Mouse (Mus musculus) liver, embryonic 15.5 days (tissue): ENCODE data around the gene Ly6g5c. TPM values are rescaled to one million over a fixed set of nuclear protein-coding genes. Genes with fewer than 3 reads are reported as not detected.

Experiments used
- ATAC-seq: fragments of 200-750 bp; cut with Nextera tagmentation; 2 replicates; pipeline ENCODE4 v1.8.0; 2017; ENCODE audit warnings: moderate number of reproducible peaks, mild to moderate bottlenecking, moderate library complexity; ENCODE audit not compliant: insufficient read depth
- H3K27ac ChIP-seq: fragments of 300-500 bp; sonication (generic); replicated peaks from 2 replicates; pipeline ENCODE4 v1.5.1; 2015; ENCODE audit warnings: mild to moderate bottlenecking, inconsistent platforms
- H3K27me3 ChIP-seq: fragments of 300-500 bp; sonication (generic); 2 replicates; pipeline ENCODE4 v1.6.1; 2015; ENCODE audit warnings: mild to moderate bottlenecking, inconsistent platforms
- H3K36me3 ChIP-seq: fragments of 300-500 bp; sonication (generic); replicated peaks from 2 replicates; pipeline ENCODE4 v1.6.1; 2015; ENCODE audit warnings: moderate library complexity, mild to moderate bottlenecking, inconsistent platforms
- H3K4me1 ChIP-seq: fragments of 300-500 bp; sonication (generic); replicated peaks from 2 replicates; pipeline ENCODE4 v1.6.1; 2015; ENCODE audit warnings: inconsistent platforms
- H3K4me2 ChIP-seq: fragments of 300-500 bp; sonication (generic); 2 replicates; pipeline ENCODE4 v1.6.1; 2015; ENCODE audit warnings: moderate library complexity, mild to moderate bottlenecking, inconsistent platforms
- H3K4me3 ChIP-seq: fragments of 300-500 bp; sonication (generic); replicated peaks from 2 replicates; pipeline ENCODE4 v1.5.1; 2015; ENCODE audit warnings: mild to moderate bottlenecking, inconsistent platforms
- H3K9ac ChIP-seq: fragments of 300-500 bp; sonication (generic); 2 replicates; pipeline ENCODE4 v1.6.1; 2015; ENCODE audit warnings: moderate library complexity, mild to moderate bottlenecking, inconsistent platforms
- H3K9me3 ChIP-seq: fragments of 300-500 bp; sonication (generic); replicated peaks from 2 replicates; pipeline ENCODE4 v1.6.1; 2016; ENCODE audit warnings: inconsistent platforms
- WGBS: fragments of 180-500 bp; shearing (Covaris S2); methylation state at CpG from one replicate; pipeline ENCODE4 v1.1.7; 2015; ENCODE audit warnings: mixed read lengths; ENCODE audit not compliant: insufficient replicate concordance; 5-methylcytosine and 5-hydroxymethylcytosine counted together
- polyA plus RNA-seq: library from polyadenylated mRNA; unstranded; fragments of >200 nt; fragmentation: Nextera tagmentation; extraction: Ambion mirVana; gene quantifications from 2 replicates; pipeline ENCODE4 v1.2.1, GENCODE M21; 2015

The Ly6g5c gene
- polyA plus RNA-seq, 1 experiment from 2014 or later = not detected

DNA sequence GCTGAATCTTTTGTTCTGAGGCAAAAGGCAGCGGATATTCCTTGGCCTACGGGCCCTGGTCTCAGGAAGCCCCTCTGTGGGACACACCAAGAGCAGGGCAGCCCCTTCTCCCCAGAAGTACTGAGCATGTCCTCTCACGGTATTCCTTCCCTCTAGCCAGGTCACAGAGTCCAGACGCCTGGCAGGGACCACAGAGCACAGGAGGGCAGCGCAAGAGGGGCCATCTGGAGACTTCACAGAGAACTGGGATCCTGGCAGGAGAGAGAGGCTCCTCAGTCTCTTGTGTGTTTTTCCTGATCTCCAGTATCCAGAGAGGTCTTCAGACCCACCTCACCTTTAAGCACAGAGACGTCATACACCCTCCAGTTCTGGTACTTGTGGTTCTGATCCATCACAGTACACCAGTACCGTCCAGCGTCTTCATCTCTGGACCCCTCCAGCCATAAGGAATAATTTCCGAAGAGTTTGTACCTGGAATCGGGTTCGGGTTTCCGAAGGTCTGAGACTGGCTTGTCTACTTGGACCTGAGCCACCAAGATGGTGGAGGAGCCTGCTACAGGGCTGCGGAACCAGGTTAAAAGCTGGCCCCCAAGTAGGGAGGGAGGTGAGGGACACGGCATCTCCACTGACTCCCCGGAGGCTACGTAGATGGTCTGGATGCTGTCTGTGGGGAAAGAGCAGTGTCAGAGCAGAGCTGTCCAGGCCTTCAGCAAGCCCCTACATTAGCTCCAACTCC is 25.1 kb upstream of the Ly6g5c start:
- Histone ChIP-seq H3K4me2 (no peak overlapping the region), H3K4me1 (peaks cover 42% of the 10 kb centered on the region), H3K27ac (no peak overlapping the region), H3K27me3 (peaks cover 5% of the 10 kb centered on the region), H3K4me3 (no peak overlapping the region), H3K36me3 (no peaks in the 10 kb centered on the region), H3K9ac (no peak overlapping the region), H3K9me3 (no peaks in the 10 kb centered on the region)
- no peak for ATAC-seq
- WGBS = 81% methylated on average over 16 of the region's 16 CpGs

DNA sequence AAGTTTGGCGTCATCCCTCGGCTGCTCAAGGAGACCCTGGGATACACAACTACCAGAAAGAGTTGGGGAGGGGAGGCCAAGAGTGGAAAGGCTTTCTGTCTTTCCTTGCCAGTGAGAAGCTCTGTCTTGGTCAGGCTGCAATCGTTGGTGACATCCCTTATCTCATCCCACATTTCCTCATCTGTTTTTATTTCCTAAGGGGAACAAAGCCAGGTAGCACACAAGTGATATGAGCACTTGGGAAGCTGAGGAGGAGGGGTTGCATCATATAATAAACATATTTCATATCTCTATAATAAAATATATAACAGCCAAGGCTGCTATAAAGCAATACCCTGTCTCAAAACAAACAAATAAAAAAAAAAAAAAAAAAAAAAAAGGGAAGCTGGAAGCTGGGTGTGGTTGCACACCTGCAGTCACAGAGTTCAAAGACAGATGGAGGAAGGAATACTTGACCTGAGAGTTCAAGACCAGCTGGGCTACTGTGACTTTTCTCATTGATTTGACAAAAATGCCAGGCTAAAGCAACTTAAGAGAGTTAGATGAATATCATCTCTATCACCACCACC is 24.1 kb upstream of the Ly6g5c start:
- Histone ChIP-seq H3K4me3 (no peak overlapping the region), H3K9me3 (no peaks in the 10 kb centered on the region), H3K4me2 (no peak overlapping the region), H3K27me3 (no peaks in the 10 kb centered on the region), H3K27ac (no peak overlapping the region), H3K36me3 (no peaks in the 10 kb centered on the region), H3K9ac (no peak overlapping the region), H3K4me1 (peaks cover 40% of the 10 kb centered on the region)
- 39% methylated on average over 3 of the region's 3 CpGs for WGBS
- ATAC-seq = no peak

DNA sequence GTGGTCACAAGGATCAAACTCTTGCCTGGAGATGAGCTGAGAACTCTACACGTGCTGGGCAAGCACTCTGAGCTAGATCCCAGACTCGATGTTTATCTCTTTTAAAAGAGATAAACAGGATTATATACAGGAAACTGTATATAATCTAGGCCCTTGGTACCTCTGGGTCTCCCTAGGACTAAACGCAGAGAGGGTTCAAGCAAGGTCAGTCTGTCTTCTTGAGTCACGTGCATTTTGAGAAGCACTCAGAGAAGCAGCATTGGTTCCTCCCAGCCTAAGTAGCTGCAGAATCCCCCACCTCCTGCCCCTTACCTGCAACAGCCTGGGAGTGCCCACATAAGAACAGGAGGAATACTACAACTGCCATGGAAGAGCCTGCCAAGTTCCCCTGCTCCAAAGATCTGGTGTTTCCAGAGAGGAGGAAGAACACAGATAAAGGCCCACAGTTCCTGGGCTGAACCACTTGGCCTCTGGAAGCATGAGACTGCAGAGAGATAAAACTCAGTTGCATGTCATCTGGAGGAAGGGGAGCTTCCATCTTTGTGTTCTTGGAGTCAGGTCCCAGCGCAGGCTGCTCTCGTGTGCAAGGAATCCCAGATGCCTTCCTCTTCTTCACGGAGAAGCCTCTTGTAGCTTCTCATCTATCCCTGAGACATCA is 22.7 kb upstream of the Ly6g5c start, which contains the start of gene Ly6g6f:
Gene Ly6g6f (minus strand): TSS at position 403 of the 658 bp plus-strand sequence.
- H3K27ac ChIP-seq = no peak within 1 kb of the TSS
- H3K9me3 ChIP-seq = no peaks in the 10 kb centered on the region
- no peaks in the 10 kb centered on the region for H3K36me3 ChIP-seq
- no peak for ATAC-seq
- H3K27me3 ChIP-seq = no peaks in the 10 kb centered on the region
- peaks cover 34% of the 10 kb centered on the region for H3K4me1 ChIP-seq
- no peak within 1 kb of the TSS for H3K4me3 ChIP-seq
- no peak within 1 kb of the TSS for H3K9ac ChIP-seq
- no peak within 1 kb of the TSS for H3K4me2 ChIP-seq
- 40% methylated on average over 7 of the region's 7 CpGs for WGBS

DNA sequence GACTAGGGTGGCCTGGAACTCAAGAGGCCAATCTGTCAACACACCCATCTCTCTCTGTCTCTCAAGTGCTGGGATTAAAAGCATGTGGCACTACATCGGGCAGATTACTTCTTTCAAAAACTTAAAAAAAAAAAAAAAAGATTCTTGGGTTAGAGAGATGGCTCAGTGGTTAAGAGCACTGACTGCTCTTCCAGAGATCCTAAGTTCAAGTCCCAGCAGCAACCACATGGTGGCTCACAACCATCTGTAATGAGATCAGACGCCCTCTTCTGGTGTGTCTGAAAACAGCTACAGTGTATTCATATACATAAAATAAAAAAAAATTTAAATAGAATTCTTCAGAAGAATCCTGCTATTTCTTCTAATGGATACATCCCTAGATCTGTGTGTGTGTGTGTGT is 19.9 kb upstream of the Ly6g5c start:
- no peak for ATAC-seq
- no peak overlapping the region for H3K4me3 ChIP-seq
- no peak overlapping the region for H3K4me2 ChIP-seq
- WGBS = 34% methylated on average over 2 of the region's 2 CpGs
- no peaks in the 10 kb centered on the region for H3K9me3 ChIP-seq
- H3K9ac ChIP-seq = no peak overlapping the region
- H3K4me1 ChIP-seq = peaks cover 48% of the 10 kb centered on the region
- H3K36me3 ChIP-seq = peaks cover 26% of the 10 kb centered on the region
- H3K27ac ChIP-seq = no peak overlapping the region
- no peaks in the 10 kb centered on the region for H3K27me3 ChIP-seq

DNA sequence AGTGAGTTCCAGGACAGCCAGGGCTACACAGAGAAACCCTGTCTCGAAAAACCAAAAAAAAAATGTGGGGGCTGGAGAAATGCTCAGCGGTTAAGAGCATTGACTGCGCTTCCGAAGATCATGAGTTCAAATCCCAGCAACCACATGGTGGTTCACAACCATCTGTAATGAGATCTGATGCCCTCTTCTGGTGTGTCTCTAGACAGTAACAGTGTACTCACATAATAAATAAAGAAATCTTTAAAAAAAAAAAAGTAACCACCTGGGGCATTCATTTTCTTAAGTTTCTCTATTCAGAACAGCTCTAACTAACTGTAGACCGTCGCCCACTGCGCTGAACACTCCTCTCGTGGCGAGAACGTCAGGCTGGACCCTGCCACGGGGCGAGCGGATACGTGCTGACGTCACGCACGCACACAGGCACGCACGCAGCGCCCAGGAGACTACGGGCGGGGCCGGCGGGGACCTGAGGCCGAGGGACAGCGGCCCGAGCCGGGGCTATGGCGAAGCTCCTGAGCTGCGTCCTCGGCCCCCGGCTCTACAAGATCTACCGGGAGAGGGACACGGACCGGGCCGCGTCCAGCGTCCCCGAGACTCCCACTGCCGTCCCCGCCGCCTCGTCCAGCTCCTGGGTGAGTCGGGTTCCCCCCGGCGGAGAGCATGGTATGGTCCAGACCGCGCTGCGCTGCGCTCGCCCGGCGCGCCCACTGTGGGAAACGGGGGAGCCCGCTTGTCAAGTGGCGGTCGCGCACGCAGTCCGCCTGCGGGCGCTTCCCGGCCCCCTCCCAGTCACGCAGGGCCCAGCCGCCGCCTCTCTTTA is 19.0 kb upstream of the Ly6g5c start, which contains the start of gene Abhd16a:
Gene Abhd16a (plus strand): TSS at position 439 of the 820 bp plus-strand sequence.
- Histone ChIP-seq H3K4me3 (peak within 1 kb of the TSS; percentile 79), H3K4me2 (peak within 1 kb of the TSS; percentile 83), H3K27me3 (no peaks in the 10 kb centered on the region), H3K27ac (peak within 1 kb of the TSS; percentile 97), H3K9me3 (no peaks in the 10 kb centered on the region), H3K4me1 (peaks cover 48% of the 10 kb centered on the region), H3K9ac (peak within 1 kb of the TSS; percentile 92), H3K36me3 (peaks cover 35% of the 10 kb centered on the region)
- WGBS = 2% methylated on average over 67 of the region's 67 CpGs
- ATAC-seq = peak; percentile 97

DNA sequence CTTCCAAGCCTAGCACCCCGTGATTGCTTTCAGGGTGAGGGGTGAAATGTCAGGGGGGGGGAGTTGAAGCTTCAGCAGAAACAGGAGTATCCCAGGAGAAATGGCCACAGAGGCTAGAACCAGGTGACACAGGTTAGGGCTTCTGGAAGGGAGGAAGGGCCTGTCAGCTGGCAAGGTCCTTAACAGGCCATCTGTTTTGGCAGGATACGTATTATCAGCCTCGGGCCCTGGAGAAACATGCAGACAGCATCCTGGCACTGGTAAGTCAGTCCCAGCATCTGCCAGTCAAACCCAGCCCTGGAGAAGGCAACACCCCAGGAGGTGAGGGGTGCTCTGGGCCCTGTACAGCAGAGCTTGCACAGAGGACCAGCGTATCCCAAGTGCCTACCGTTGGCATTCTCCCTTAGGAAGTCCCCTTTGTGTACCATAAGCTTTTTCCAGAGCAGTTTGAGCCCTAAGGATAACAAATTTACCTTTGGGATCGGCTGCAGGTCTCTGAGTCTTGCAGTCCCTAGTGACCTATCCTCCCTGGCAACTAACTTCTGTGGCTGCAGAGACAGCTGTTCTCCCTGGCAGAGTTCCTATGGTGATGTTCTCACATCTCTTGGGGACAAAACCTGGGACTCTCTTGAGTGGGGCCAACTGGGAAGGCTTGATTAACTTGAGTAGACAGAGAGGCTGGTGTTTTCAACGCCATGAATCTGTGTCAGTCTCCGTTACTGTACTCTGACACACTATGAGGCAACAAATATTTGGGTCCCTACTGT is 17.7 kb upstream of the Ly6g5c start:
- H3K4me2 ChIP-seq = peak overlapping the region; percentile 83
- peaks cover 48% of the 10 kb centered on the region for H3K36me3 ChIP-seq
- no peaks in the 10 kb centered on the region for H3K9me3 ChIP-seq
- H3K4me3 ChIP-seq = peak overlapping the region; percentile 79
- WGBS = 54% methylated on average over 8 of the region's 8 CpGs
- H3K27ac ChIP-seq = peak overlapping the region; percentile 97
- peak overlapping the region; percentile 92 for H3K9ac ChIP-seq
- H3K27me3 ChIP-seq = no peaks in the 10 kb centered on the region
- peaks cover 45% of the 10 kb centered on the region for H3K4me1 ChIP-seq
- peak; percentile 43 for ATAC-seq

DNA sequence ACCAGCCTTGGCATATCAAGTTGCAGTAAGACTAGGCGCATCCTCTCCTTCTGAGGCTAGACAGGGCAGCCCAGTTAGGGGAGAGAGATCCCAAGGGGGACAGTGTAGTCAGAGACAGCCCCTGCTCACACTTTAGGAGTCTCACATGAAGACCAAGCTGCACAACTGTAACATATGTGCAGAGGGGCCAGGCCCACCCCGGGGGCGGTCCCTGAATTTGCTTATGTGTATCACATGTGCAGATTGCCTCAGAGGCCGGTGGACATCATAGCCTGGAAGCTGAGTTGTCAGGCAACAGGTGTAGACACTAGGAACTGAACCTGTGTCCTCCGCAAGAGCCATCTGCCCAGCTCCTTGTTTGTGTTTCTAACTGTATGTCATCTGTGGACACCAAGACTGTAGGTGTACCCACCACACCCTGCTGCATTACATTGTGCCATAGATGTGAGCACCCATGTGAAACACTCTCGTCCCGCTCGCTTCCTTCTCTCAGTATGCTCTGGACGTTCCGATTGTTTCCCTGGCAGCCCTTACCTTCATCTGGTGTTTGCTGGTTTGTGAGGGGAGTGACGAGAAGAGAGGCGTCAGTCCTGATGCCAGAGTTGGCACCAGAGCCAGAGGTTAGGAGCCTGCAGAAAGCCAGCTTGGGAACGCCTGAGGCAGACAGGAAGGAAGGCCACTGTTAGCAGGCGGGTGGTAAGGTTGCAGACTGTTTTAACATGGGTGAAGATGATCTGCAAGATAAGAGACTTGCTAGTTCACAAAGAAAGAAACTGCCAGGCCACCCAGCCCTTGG is 15.5 kb upstream of the Ly6g5c start:
- peaks cover 70% of the 10 kb centered on the region for H3K36me3 ChIP-seq
- no peaks in the 10 kb centered on the region for H3K9me3 ChIP-seq
- H3K27me3 ChIP-seq = no peaks in the 10 kb centered on the region
- H3K4me3 ChIP-seq = no peak overlapping the region
- no peak overlapping the region for H3K4me2 ChIP-seq
- 82% methylated on average over 14 of the region's 14 CpGs for WGBS
- no peak overlapping the region for H3K27ac ChIP-seq
- peaks cover 40% of the 10 kb centered on the region for H3K4me1 ChIP-seq
- no peak overlapping the region for H3K9ac ChIP-seq
- no peak for ATAC-seq

DNA sequence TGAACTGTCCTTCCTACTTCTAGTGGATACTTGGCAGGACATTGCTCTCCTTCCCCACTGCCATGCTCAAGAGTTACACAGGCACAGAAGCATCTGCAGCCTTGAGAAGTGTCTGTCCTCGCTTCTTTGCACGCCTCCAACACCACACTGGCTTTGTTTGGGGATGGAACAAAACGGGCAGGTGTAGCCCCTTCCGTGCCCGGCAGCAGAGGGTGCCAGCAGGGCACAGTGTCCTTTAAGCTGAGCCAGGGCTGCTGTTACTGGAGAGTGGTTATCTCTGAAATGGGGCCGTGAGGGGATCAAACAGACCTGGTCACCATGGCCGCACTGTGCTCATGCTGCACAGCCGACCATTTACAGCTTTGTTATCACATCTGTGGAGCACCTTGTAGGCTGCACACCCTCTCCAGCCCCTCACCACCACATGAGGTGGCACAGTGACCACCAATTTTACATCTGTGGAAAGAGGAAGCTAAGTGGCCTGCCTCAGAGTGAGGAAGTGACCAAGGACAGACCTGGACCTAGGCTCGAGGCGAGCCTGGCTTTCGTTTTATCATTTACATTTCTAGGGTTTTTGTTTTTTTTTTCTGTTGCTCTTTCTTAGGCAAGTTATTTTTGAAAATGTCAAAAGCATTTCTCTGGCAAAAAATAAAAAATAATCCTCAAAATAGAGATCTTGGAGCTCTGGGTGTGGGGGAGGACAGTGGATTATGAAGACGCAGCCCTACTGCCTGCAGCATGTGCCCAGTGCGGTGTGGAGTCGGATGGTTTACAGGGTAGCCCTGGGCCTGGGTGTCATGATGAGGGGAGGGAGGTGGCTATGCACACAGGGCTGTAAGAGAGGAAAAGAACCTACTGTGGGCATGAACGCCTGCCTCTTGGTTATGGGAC is 13.4 kb upstream of the Ly6g5c start:
- Histone ChIP-seq H3K4me1 (peaks cover 31% of the 10 kb centered on the region), H3K9me3 (no peaks in the 10 kb centered on the region), H3K36me3 (peaks cover 91% of the 10 kb centered on the region), H3K27ac (no peak overlapping the region), H3K27me3 (no peaks in the 10 kb centered on the region), H3K9ac (no peak overlapping the region), H3K4me3 (no peak overlapping the region), H3K4me2 (no peak overlapping the region)
- ATAC-seq = no peak
- WGBS = 74% methylated on average over 15 of the region's 15 CpGs

DNA sequence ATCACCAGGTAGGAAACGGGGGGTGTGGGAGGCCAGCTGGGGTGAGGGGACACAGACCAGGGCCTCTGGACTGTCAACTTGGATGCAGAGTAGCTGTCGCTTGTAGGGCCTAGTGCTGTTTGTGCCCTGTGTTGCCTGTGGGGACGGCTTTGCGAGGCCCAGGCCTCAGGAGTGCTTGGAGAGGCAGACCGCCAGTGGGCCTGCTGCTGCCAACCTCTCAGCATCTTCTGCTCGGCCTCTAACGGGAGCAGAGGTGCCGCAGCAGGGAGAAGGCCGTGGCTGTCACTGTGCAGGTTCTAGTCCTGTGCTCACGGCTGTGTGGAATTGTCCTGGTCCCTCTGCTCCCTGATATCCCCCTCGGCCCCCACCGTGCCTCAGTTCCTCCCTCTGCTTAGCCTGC is 11.5 kb upstream of the Ly6g5c start:
- Histone ChIP-seq H3K4me2 (no peak overlapping the region), H3K9ac (no peak overlapping the region), H3K27ac (no peak overlapping the region), H3K27me3 (no peaks in the 10 kb centered on the region), H3K4me1 (peaks cover 23% of the 10 kb centered on the region), H3K4me3 (no peak overlapping the region), H3K9me3 (no peaks in the 10 kb centered on the region), H3K36me3 (peaks cover 98% of the 10 kb centered on the region)
- ATAC-seq = no peak
- 87% methylated on average over 12 of the region's 12 CpGs for WGBS
